Mouse (Mus musculus): ENCODE data around the gene Cox8a. TPM values are rescaled to one million over a fixed set of nuclear protein-coding genes. Genes with fewer than 3 reads are reported as not detected.

Gene Cox8a
- total RNA-seq (2021), result 100 to 1,000 TPM; 395 to 437 TPM

- DNase-seq, result peak; percentile 94 to 95
- intact Hi-C loops (cut with DNase I), result no loop called here
Measured at GRCm38 (mm10) chr19:7217162-7217925, at the start of gene Cox8a. Cox8a (minus strand) TSS chr19:7217616.

GRCm38 (mm10) chr19:7266421-7266831 lies 49.0 kb upstream of the Cox8a start:
- no peak for DNase-seq
- intact Hi-C loops (cut with DNase I), result no loop called here

GRCm38 (mm10) chr19:7265478-7266191 lies 48.2 kb upstream of the Cox8a start:
- DNase-seq, result no peak
- intact Hi-C loops (cut with DNase I), result loop anchor here (2.0 kb wide), 1 partner anchor 153 kb away; no protein-coding TSS in a partner anchor

- DNase-seq, result peak; percentile 40 to 59
- intact Hi-C loops (cut with DNase I), result loop anchor here (1.0 to 2.0 kb wide), 3 partner anchors 80 to 171 kb away; no protein-coding TSS in a partner anchor
Measured at GRCm38 (mm10) chr19:7264766-7265331, 47.4 kb upstream of the Cox8a start.

- intact Hi-C loops (cut with DNase I), result loop anchor here (1.0 to 2.0 kb wide), 3 partner anchors 81 to 172 kb away; no protein-coding TSS in a partner anchor
- DNase-seq, result peak; percentile 85 to 90
Measured at GRCm38 (mm10) chr19:7264088-7264765, 46.8 kb upstream of the Cox8a start.

GRCm38 (mm10) chr19:7262592-7262991 lies 45.2 kb upstream of the Cox8a start:
- intact Hi-C loops (cut with DNase I), result loop anchor here (2.0 kb wide), 1 partner anchor 28 kb away; no protein-coding TSS in a partner anchor
- DNase-seq, result no peak

- intact Hi-C loops (cut with DNase I), result loop anchor here (2.0 kb wide), 1 partner anchor 27 kb away; no protein-coding TSS in a partner anchor
- DNase-seq, result no peak
Measured at GRCm38 (mm10) chr19:7261964-7262363, 44.5 kb upstream of the Cox8a start.

GRCm38 (mm10) chr19:7261476-7261875 lies 44.1 kb upstream of the Cox8a start:
- DNase-seq, result no peak
- intact Hi-C loops (cut with DNase I), result no loop called here

- DNase-seq, result no peak
- intact Hi-C loops (cut with DNase I), result no loop called here
Measured at GRCm38 (mm10) chr19:7257881-7258280, 40.5 kb upstream of the Cox8a start.

- intact Hi-C loops (cut with DNase I), result no loop called here
- no peak for DNase-seq
Measured at GRCm38 (mm10) chr19:7246021-7246420, 28.6 kb upstream of the Cox8a start.

- intact Hi-C loops (cut with DNase I), result loop anchor here (2.0 kb wide), 3 partner anchors 28 to 176 kb away; partner anchors contain the start of genes 2700081O15Rik and Mark2
- DNase-seq, result peak; percentile 93
Measured at GRCm38 (mm10) chr19:7240782-7241690, 23.6 kb upstream of the Cox8a start, which contains the start of gene Naa40. Naa40 (minus strand) TSS chr19:7241183.

GRCm38 (mm10) chr19:7240291-7240690 lies 22.9 kb upstream of the Cox8a start:
- no peak for DNase-seq
- intact Hi-C loops (cut with DNase I), result loop anchor here (2.0 kb wide), 3 partner anchors 29 to 177 kb away; partner anchors contain the start of genes 2700081O15Rik and Mark2

- DNase-seq, result no peak
- intact Hi-C loops (cut with DNase I), result loop anchor here (10.0 kb wide), 1 partner anchor 375 kb away; the partner anchor contains the start of gene Hrasls5
Measured at GRCm38 (mm10) chr19:7239574-7239973, 22.2 kb upstream of the Cox8a start.

- no peak for DNase-seq
- intact Hi-C loops (cut with DNase I), result loop anchor here (1.0 to 10.0 kb wide), 2 partner anchors 200 to 378 kb away; partner anchors contain the start of gene Hrasls5
Measured at GRCm38 (mm10) chr19:7236742-7237141, 19.3 kb upstream of the Cox8a start.

GRCm38 (mm10) chr19:7236011-7236410 lies 18.6 kb upstream of the Cox8a start:
- intact Hi-C loops (cut with DNase I), result loop anchor here (10.0 kb wide), 1 partner anchor 379 kb away; the partner anchor contains the start of gene Hrasls5
- DNase-seq, result no peak

GRCm38 (mm10) chr19:7235461-7235860 lies 18.0 kb upstream of the Cox8a start:
- intact Hi-C loops (cut with DNase I), result loop anchor here (2.0 to 10.0 kb wide), 3 partner anchors 27 to 379 kb away; partner anchors contain the start of gene Hrasls5
- DNase-seq, result no peak

GRCm38 (mm10) chr19:7234537-7235221 lies 17.3 kb upstream of the Cox8a start:
- peak; percentile 77 for DNase-seq
- intact Hi-C loops (cut with DNase I), result loop anchor here (1.0 to 10.0 kb wide), 4 partner anchors 28 to 380 kb away; partner anchors contain the start of gene Hrasls5

- DNase-seq, result no peak
- intact Hi-C loops (cut with DNase I), result no loop called here
Measured at GRCm38 (mm10) chr19:7226511-7226914, 9.1 kb upstream of the Cox8a start.

All from heart, postnatal 36 days (tissue).